Mouse (Mus musculus) CD4-positive helper T cell, adult 2 months (primary cell): Measurements from ENCODE around the gene Mlh3.

Experiments used
- DNase-seq: peaks from one replicate; pipeline ENCODE4 v3.0.0-alpha.2; 2012; ENCODE audit warnings: low read depth, missing footprints, low spot score

Mlh3 gene

DNA sequence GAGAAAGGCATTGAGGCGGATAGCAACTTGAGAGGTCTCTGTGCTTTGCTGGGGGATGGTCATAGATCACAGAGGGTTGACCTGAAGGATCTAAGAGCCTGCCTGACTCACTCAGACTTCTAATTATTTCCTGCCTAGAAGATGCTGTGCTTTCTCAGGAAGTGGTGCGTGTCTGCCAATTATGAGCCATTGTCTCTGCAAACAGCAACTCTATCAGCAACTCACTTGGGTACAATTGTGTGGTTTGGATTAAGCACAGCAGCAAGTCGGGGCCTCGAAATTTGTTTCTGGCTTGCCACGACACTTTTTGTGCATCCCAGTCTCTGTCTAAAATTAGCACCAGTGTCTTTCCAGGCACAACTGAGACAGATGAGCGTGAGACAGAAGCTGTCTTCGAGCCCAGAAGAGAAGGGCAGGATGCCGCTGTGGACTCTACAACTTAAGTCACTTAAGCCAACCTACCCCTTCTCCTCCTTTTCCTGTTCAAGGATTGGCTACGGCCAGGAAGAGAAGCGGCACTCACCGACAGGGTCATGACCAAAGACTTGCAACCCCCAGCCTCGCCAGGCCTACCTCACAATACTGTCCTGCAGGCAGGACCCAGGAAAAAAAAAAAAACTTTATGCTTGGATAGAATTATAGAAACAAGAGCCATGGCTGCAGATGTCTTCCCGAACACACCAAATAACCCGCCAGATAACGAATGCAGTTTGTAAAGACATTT lies 42.4 kb downstream of the Mlh3 start:
- no peak for DNase-seq

DNA sequence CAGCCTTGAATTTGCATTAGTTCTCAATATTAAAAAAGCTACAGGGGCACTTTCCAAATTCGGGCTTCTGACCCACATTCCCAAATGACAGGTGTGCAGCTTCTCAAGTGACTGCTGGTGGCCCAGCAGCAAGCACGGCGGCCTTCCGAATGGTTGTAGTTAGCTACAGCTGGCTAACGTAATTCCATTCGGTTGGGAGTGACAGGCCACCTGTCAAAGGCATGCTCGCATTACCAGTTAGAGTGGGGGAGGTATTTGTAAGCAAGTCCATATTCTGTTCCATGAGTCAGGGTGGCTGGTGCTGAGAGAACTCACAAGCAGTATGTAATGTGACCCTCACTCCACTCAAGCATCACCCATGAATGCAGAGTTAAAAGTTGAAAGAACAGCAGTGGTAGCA lies 43.2 kb downstream of the Mlh3 start:
- no peak for DNase-seq

DNA sequence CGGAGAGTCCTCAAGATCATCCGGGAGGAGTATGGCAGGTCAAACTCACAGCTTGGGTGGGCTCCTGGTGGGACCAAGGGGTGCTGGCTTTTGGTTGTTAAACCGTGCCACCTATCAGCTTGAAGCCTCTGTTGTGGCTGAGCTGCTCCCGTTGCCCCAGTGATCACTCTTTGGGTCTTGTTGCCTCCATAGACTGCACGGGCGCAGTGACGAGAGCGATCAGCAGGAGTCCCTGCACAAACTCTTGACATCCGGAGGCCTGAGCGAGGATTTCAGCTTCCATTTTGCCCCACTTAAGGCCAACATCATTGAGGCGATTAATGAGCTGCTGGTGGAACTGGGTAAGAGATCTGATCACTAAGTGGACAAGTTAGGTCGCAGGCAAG lies 50.5 kb downstream of the Mlh3 start:
- peak; percentile 69 for DNase-seq

DNA sequence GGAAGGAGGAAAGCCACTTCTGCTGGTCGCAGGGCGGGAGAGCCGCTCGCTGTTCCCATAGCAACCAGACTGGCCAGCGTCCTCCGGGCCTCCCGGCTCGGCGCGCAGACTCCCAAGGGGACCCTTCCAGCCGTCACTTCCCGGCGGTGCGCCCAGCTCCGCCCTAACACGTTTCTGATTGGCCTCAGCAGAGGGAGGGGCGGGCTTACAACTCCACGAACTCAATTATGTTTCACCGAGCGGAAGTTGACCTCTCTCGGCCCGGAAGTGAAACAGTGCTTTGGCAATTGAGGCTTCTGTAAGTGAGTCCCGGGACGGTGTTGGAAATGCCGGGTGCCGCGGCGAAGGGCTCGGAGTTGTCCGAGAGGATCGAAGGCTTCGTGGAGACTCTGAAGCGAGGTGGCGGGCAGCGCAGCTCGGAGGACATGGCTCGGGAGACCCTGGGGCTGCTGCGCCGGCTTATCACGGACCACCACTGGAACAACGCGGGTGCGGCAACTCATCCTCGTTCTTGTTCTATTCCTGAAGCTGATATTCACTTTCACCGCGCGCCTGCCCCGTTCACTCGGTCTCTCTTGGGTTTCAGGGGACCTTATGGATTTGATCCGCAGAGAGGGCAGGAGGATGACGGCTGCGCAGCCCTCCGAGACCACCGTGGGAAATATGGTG lies 51.0 kb downstream of the Mlh3 start, which contains the start of gene Eif2b2:
Eif2b2 (plus strand) TSS at position 246 of the 669 bp plus-strand sequence.
- DNase-seq = peak; percentile 96

DNA sequence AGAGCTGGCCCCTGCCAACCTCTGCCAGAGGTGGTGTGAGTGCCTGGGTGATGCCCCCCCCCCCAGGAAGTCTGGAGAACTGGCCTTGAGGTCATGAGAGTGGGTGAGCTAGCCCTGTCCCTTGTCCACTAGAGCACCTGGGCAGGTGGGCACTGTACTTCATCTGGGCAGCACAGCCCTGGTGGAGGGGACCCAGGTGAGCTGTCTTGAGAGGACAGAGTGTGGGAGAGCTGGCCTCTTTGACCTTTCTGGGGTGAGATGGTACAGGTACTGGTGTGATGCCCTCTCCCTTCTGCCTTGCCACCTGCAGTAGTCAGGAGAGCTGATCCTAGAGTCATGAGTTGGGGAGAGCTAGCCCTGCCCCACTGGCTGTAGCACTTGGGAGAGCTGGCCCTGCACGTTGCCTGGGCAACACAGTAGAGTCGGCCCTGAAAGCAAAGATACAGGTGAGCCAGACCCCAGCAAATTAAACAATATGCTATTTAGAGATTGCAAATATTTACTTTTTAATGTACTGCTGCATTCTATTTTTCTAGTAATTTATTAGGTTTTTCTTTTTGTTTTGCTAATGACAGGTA lies 52.6 kb downstream of the Mlh3 start:
- no peak for DNase-seq

DNA sequence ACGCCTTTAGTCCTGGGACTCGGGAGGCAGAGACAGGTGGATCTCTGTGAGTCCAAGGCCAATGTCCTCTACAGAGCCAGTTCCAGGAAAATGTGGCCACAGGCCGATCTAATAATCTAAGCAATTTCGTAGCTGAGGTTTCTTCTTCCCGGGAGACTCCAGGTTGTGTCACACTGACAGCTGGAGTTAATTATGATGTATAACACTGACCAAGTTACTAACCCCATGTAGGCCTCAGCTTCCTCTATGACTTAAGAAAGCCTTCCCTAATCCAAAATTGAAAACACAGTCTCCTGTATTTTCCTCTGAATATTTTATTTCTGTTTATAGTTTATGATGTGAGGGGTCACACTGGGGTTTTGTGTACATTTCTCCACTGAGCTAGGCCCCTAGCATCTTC lies 55.4 kb downstream of the Mlh3 start:
- DNase-seq = no peak

DNA sequence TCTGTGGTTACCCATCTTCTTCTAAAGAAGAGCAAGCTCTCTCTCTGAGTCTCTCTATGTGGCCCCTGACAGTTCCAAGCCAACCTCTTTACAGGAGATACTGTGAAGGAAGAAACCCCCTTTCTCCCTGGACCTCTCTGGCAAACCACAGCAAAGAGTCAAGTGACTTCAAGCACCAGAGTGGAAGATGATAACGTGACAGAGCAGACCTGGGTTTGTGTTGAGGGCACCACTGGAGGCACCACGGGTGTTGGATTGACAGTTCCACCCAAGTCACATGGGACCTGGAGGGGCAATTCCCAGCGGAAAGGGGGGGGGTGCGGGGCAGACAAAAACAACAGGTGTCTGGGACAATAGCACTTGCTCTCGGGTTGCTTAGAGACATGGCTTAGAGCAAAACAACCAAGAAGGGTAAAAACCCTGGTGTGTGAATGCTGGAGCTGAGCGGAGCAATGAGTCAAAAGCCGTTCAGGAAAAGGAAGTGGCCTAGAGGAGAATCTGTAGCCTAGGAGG lies 61.7 kb downstream of the Mlh3 start:
- no peak for DNase-seq

DNA sequence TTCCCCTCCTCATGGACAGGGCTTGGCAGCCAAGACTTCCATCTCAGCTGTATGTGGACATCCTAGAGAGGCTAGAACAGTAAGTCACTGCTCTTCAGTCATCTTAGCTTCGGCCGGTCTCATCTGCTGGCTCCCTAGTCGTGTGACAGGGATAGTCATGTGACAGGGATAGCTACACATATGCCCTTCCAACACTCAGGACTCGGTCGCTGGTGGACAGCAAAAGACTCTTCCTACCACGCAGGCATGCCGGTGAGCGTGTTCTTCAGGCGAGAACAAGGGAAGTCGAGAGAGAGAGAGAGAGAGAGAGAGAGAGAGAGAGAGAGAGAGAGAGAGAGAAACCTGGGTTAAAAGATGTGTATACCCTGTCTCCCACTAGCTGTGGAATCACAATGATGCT lies 65.0 kb downstream of the Mlh3 start:
- DNase-seq = no peak

DNA sequence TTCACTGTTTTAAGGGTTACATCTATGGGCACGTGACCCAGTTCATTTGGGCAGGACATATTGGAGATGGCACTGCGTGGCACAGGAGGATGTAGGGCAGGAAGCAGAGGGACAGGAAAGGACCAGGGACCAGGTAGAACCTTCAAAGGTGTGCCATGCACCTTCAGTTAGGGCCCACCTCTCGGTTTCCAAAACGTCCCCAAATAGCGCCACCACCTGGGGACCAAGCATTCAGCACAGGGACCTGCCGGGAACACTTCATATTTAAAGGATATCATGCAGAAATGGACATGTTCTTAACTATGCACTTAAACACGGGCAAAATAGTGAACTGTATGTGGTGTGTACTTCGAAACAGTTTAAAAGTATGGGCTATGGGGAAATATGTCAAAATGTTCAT lies 66.3 kb downstream of the Mlh3 start:
- no peak for DNase-seq

DNA sequence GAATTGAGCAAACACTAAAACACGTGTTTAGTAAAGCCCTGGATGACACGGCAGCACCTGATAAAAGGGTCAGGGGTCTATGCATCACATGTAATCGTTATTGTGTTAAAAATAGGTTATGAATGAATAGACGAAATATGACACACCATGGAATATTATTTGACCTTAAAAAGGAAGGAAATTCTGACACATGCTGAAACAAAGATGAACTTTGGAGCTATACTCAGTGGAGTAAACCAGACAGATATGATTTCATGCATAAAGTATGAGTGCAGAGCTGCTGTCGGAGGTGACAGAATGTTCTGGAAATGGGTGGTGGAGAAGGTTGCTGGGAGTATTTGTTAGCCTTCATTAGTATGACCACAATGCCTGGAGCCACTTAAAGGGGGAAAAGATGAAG lies 66.7 kb downstream of the Mlh3 start:
- DNase-seq = no peak

DNA sequence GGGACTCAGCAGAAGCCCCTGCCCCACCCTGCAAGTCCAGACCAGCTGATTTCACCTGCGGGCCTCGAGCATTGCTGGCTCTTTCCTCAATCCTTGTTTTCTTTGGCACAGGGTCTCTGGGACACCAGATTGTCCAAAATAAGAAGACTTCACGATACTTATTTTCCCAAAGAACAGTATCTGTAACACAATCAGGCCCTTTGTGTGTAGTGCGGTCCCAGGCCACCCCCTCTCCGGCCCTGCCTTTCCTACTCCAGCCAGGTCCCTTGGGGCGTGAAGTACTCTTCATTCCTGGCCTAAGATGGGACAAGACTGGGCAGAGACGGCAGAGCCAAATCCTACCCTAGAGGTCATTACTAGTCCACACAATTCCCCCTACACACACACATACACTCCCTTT lies 68.2 kb downstream of the Mlh3 start:
- no peak for DNase-seq

DNA sequence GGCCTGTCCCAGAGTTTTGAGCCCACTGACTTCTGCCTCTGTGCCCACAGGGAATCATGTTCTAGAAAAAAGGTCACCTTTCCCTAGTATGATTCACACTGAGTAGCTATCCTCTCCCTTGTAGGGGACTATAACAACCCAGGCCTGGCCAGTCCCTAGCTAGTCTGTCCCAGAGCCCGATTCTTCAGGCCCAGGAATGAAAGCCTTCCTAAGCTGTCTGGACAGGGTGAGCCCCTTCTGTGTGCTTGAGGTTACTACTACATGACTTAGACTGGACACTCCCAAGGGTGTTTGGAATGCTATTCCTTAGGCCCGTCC lies 68.6 kb downstream of the Mlh3 start:
- DNase-seq = no peak

DNA sequence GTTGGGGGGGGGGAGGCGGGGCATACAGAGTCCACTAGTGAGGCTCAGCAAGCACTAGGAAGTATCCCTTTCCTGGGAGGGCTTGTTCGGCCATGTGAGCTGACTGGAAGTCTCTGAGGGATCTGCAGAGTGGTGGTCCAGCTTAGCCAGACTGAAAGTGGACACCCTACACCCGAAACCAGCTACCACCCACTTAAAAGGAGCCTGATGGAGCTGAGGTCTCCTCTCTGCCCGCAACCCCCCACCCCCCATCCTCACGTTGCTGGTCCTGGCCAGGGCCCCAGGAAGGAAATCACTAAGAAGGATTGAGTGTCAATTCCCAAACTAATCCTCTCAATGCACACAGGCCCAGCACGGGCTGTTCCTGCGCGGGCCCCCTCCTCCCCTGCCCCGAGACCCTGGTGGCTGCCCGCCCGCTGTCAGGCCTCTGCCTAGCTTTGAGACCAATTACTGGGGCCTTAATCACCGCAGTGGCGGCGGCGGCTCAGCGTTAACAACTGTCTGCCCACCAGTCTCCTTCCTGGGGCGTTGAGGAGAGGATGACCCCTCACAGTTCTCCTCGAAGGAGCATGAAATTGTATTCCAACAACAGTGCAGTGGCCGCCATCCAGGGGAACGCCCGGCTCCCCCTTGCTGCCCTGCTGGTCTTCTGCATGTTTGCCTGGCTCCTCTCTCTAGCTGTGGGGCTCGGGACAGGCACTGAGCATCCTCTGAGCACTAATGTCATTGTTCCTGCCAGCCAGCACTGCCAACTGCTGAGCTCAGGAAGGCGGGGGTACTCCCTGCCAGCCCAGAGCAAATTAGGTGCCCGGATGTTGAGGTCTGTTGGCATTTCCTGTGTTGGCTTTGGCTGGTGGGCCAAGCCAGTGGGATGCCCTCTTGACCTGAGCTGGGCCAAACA lies 69.2 kb downstream of the Mlh3 start:
- DNase-seq = no peak

DNA sequence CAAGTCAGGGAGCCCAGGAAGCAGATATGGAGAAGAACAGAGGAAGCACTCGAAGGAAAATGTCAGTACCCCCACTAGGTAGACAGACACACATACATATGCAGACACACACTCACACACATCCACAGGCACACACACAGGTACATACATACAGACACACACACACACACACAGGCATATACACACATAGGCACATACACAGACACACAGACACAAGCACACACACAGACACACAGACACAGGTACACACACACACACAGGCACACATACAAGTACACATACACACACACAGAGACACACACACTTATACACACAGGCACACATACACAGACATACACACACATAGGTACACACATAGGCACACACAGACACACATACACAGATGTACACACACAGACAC lies 70.4 kb downstream of the Mlh3 start:
- DNase-seq = no peak

DNA sequence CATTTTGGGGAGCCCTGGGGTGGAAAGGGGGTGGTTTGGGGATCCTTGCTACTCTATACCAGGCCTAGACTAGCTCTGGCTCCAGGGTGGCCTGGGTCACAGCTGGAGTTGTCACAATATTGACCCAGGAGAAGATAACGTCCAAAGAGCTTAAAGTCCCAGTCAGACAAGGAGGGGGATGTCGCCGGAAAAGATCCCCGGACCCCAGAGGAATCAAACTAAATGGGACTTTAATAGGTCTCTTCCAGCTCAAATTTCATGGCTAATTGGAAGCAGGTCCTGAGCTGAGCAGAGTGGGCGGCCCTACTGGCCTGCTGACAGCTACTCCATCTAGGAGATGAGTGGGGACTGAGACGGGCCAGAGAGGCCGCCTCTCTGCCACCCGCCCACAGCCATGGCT lies 72.5 kb downstream of the Mlh3 start:
- DNase-seq = no peak

DNA sequence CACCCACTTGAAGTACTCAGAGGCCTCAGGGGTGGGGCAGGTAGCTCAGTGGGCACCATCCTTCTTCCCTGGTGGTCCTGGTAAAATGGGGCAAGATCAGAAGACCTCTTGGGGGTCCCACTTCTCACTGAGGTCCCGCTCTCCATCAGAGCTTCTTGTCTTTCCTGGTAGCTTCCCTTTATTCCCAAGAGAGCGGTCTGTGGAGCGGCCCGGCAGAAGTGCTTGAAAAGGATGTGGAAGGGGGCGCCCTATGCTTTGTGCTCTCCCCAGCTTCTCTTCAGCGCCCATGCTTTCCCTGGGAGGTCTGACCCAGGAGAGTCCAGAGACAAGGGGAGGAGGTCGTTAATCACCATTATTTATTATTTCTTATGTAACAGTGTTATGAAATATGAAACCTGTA lies 73.0 kb downstream of the Mlh3 start:
- DNase-seq = no peak

DNA sequence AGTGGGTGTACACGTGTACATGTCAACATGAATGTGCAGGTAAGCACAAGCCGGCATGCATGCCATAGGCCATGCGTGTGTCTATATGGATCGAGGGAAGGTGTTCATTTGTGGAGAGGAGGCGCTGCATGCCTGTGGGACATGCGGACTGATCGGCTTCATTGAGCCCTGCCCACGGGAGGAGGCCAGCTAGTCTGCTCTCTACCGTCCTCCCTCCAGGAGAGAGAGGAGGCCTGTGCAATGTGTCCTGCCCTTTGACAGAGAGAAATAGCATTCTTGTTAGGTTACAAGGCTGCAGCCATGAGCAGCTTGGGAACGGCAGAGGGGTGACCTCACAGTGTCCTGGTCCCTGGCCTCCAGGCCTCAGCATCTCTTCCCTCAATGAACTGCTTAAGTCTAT lies 74.2 kb downstream of the Mlh3 start:
- no peak for DNase-seq

DNA sequence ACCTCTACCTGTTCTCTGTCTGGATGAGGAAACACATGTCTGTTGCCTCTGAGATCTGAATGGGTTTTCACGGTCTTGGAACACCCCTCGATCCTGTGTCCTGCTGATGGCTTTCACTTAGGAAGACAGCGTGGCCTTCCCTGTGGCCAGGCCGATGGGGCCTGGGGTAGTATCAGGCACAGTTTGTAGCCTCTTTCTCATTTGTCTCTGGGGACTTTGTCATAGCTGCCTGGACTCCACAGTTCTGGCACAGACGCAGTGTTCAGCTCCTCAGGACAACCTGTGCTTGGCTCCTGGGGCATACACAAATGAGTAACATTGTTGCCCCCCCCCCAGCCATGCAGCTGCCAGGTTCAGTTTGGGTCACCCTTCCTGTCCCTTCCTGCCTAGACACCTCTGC lies 75.3 kb downstream of the Mlh3 start:
- DNase-seq = no peak

DNA sequence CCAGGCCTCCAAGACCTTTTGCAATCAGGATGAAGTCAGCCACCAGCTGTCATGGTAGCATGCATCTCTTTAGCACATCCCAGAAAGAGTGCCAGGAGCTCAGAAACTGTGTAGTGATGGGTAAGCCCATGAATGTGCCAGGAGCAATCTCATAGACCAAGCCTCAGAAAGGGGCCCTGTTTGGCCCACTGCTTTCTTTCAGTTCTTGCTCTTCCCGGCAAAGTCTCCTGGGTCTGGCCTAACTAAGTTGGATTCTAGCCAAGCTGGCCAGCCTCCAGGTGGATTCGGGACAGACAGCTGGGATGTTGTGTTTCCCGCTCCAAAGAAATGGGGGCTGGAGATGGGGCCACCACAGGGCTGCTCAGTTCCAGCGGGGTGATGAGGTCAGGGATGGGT lies 75.8 kb downstream of the Mlh3 start:
- no peak for DNase-seq

DNA sequence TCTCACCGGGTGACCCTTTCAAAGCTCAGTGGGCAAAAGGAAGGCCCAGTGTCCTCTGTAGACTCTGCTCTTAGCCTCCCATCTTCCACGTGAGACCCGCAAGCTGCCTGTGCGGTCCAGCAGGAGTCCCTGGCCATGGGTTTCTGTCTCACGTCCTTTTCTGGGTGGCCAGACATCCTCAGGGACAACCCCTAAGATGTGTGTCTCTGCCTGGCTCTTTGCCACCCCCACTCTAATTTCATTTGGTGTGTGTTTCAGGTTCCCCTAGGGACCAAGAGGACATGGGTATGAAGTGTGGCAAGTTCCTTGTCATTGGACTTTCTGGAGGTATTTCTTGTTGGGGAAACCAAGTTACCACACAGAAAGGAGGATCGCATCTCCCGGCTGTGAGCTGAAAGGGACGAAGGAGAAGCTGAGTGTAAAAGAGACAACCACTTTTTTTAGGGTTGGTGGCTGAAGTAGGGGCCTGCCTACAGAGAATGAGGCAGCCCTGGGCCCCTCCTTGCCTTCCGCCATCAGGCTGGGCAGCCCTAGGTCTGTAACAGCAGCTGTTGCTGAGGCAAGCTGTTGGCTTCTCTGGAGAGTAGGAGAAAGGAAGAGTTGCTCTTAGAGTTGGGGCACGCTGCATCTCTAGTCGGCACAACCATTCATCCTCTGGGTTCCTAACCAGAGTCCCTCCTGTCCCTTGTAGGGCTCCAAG lies 76.3 kb downstream of the Mlh3 start:
- no peak for DNase-seq

DNA sequence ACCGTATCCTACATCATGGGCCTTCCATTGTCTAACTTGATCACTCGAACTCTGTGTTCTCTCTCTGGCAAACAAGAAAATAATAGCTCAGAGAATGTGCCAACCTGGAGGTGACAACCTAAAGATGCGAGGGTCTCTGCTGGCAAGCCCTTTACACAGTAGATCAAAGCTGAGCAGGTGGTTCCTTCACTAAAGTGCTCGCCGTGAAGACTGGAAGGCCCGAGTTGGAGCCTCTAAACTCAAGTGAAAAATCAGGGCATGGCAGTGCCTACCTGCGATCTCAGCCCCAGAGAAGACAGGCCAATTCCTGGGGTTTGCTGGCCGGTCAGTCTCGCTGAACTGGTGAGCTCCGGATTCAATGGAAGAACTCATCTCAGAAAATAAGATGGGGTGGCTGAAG lies 77.3 kb downstream of the Mlh3 start:
- DNase-seq = no peak
